Mouse (Mus musculus) myocyte (in vitro differentiated cells): ENCODE data around the gene 4930470P17Rik. TPM values are rescaled to one million over a fixed set of nuclear protein-coding genes. Genes with fewer than 3 reads are reported as not detected.

Source experiments
- H3K27me3 ChIP-seq: one replicate; pipeline ENCODE4 v1.6.1; 2011; ENCODE audit not compliant: control insufficient read depth, insufficient read depth, insufficient read length
- H3K36me3 ChIP-seq: one replicate; pipeline ENCODE4 v1.6.1; 2011; ENCODE audit not compliant: control insufficient read depth, insufficient read depth
- H3K4me2 ChIP-seq: one replicate; pipeline ENCODE4 v1.6.1; 2011; ENCODE audit warnings: low read depth, control low read depth
- H3K4me3 ChIP-seq: one replicate; pipeline ENCODE4 v1.5.1; 2011; ENCODE audit warnings: mild to moderate bottlenecking, control low read depth, moderate library complexity
- H3K79me2 ChIP-seq: one replicate; pipeline ENCODE4 v1.6.1; 2011; ENCODE audit not compliant: control insufficient read depth, insufficient read depth
- H3ac ChIP-seq: one replicate; pipeline ENCODE4 v1.6.1; 2011; ENCODE audit not compliant: control insufficient read depth, insufficient read length
- CEBPB ChIP-seq: IDR thresholded peaks from 2 replicates; pipeline ENCODE4 v1.6.1; 2011; ENCODE audit warnings: mild to moderate bottlenecking, moderate library complexity; ENCODE audit not compliant: poor library complexity, insufficient read depth, severe bottlenecking
- E2F4 ChIP-seq: IDR thresholded peaks from one replicate; pipeline ENCODE4 v1.6.1; 2011; ENCODE audit warnings: mild to moderate bottlenecking, control low read depth, moderate library complexity; ENCODE audit not compliant: insufficient read depth
- MAX ChIP-seq: IDR thresholded peaks from one replicate; pipeline ENCODE4 v1.6.1; 2011; ENCODE audit warnings: low read depth, mild to moderate bottlenecking, control low read depth
- MYOD1 ChIP-seq, 3 experiments: IDR thresholded peaks; one replicate each; pipeline ENCODE4 v1.6.1; 2011; ENCODE audit warnings: control low read depth in 2 of 3, low read depth in 2 of 3, mild to moderate bottlenecking in 2 of 3, moderate library complexity in 1 of 3; ENCODE audit not compliant: insufficient read length in 2 of 3, control insufficient read depth in 1 of 3
- MYOG ChIP-seq, 3 experiments: IDR thresholded peaks; one replicate each; pipeline ENCODE4 v1.6.1; 2011; ENCODE audit warnings: control low read depth in 2 of 3, low read depth in 2 of 3, mild to moderate bottlenecking in 2 of 3; ENCODE audit not compliant: insufficient read length in 2 of 3, control insufficient read depth in 1 of 3, insufficient read depth in 1 of 3
- POLR2A ChIP-seq: IDR thresholded peaks from one replicate; pipeline ENCODE4 v1.6.1; 2011; ENCODE audit warnings: low read depth, mild to moderate bottlenecking, control low read depth, moderate library complexity; ENCODE audit not compliant: insufficient read length
- POLR2AphosphoS2 ChIP-seq: IDR thresholded peaks from one replicate; pipeline ENCODE4 v1.6.1; 2011; ENCODE audit warnings: low read depth, control low read depth; ENCODE audit not compliant: insufficient read length
- REST ChIP-seq: IDR thresholded peaks from one replicate; pipeline ENCODE4 v1.6.1; 2011; ENCODE audit warnings: mild to moderate bottlenecking, control low read depth, moderate library complexity; ENCODE audit not compliant: insufficient read depth, insufficient read length
- SRF ChIP-seq: IDR thresholded peaks from one replicate; pipeline ENCODE4 v1.6.1; 2011; ENCODE audit warnings: low read depth; ENCODE audit not compliant: control insufficient read depth, insufficient read length
- TCF12 ChIP-seq: IDR thresholded peaks from one replicate; pipeline ENCODE4 v1.6.1; 2011; ENCODE audit warnings: mild to moderate bottlenecking, control low read depth; ENCODE audit not compliant: poor library complexity, insufficient read depth, severe bottlenecking
- TCF3 ChIP-seq: IDR thresholded peaks from one replicate; pipeline ENCODE4 v1.6.1; 2011; ENCODE audit warnings: low read depth, control low read depth; ENCODE audit not compliant: insufficient read length
- USF1 ChIP-seq: IDR thresholded peaks from one replicate; pipeline ENCODE4 v1.6.1; 2011; ENCODE audit warnings: low read depth, mild to moderate bottlenecking, control low read depth, moderate library complexity
- polyA plus RNA-seq: library from polyadenylated mRNA; unstranded; fragments of >200 nt; fragmentation: generic; extraction: Trizol; gene quantifications from one replicate; pipeline ENCODE4 v1.2.1, GENCODE M21; 2012; ENCODE audit warnings: missing spikeins

The 4930470P17Rik gene
- polyA plus RNA-seq, 1 experiment: not detected

DNA sequence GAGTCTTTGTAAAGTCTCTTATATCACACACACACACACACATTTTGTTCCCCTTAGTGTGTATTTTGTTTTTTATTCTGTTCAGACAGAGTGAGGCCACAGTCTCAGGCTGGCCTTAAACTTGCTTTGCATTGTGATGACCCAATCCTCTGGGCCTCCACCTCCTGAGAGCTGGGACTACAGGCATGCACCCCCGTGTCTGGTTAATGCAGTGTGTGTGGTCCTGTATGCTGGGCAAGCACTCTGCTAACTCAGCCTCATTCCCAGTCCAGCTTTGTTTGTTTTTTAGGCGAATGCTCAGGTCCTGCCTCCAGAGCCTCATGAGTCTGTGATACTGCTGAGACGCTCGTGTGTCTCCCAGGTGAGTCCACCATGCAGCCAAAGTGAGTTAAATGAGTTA, 53.8 kb downstream of the 4930470P17Rik start:
- Histone ChIP-seq H3K4me2 (no peak overlapping the region), H3K36me3 (no peaks in the 10 kb centered on the region), H3ac (no peak overlapping the region), H3K4me3 (no peak overlapping the region), H3K27me3 (no peaks in the 10 kb centered on the region), H3K79me2 (no peaks in the 10 kb centered on the region)
- TF ChIP-seq E2F4: no peak
- TF ChIP-seq MYOG (IDR thresholded peaks at IDR 0.05; ENCODE audit: control insufficient read depth in 1 of 3, insufficient read depth in 1 of 3, insufficient read length in 2 of 3, low read depth in 2 of 3): no peak
- TF ChIP-seq POLR2A: no peak
- no peak for TF ChIP-seq SRF
- TF ChIP-seq USF1: no peak

DNA sequence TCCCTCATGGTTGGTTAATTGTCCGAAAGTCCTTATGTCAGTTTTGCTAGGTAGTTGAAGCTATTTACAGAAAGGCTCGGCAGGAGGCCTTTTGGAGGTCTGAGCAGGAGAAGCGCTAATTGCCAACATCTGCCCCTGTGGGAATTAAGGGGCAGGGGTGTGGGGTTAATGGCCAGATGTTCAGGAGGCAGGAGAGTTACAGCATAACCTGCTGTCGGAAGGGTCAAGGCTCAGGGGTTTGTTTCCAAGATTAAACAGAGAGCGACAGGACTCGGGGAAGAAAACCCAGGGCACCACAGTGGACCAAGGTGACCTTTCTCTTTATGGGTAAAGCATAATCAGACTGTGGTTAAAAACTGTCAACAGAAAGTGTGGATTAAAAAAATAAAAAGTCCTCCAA, 54.3 kb downstream of the 4930470P17Rik start:
- Histone ChIP-seq H3K27me3 (no peaks in the 10 kb centered on the region), H3K4me2 (no peak overlapping the region), H3K36me3 (no peaks in the 10 kb centered on the region), H3K79me2 (no peaks in the 10 kb centered on the region), H3K4me3 (no peak overlapping the region), H3ac (no peak overlapping the region)
- TF ChIP-seq POLR2AphosphoS2 (no peak), E2F4 (no peak)

DNA sequence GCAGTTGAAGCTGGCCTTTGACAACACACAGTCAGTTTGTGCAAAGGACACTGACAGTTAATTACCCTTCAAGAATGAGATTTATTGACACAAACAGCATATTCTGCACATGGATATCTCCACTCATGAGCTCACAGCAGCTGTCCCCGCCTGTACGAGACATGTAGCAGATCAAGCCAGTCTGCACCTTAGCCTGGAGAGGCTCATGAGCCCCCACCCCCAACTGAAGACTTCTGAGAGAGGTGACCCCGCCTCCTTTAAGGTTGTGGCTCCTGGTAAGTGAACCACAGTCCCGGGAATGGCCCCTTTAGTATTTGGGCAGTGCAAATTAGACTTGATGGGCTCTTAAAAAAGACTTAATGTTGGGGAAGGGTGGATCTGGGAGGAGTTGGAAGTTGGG, 56.1 kb downstream of the 4930470P17Rik start:
- Histone ChIP-seq H3K4me3 (no peak overlapping the region), H3K36me3 (no peaks in the 10 kb centered on the region), H3K27me3 (no peaks in the 10 kb centered on the region), H3K4me2 (no peak overlapping the region), H3ac (no peak overlapping the region), H3K79me2 (no peaks in the 10 kb centered on the region)
- TF ChIP-seq POLR2AphosphoS2 (no peak), SRF (no peak), E2F4 (no peak), POLR2A (no peak), MYOD1 (IDR thresholded peaks at IDR 0.05; ENCODE audit: control insufficient read depth in 1 of 3, insufficient read length in 2 of 3, low read depth in 2 of 3) (no peak), CEBPB (no peak), REST (no peak)

DNA sequence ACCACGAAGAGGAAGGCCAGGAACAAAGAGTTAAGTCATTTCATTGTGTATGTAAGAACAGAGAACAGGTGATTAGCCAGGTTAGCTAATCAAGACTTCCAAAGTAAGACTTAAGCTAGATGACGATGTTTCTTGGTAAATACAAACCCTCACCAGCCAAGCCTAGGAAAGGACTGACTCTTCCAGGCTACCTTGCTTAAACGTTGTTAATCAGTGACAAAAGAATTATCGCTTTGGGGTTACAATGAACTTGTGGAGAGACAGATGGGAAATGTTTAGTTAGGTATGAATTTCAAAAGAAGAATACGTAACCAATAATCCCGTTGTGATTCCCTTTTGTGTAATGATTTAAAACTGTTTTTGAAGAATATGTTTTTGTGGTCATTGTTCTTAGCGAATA, 56.9 kb downstream of the 4930470P17Rik start:
- Histone ChIP-seq H3K27me3 (no peaks in the 10 kb centered on the region), H3K36me3 (no peaks in the 10 kb centered on the region), H3K4me2 (no peak overlapping the region), H3ac (no peak overlapping the region), H3K79me2 (no peaks in the 10 kb centered on the region), H3K4me3 (no peak overlapping the region)
- TF ChIP-seq POLR2A (no peak), E2F4 (no peak), REST (no peak), TCF12 (no peak), USF1 (no peak), TCF3 (no peak), MAX (no peak), SRF (no peak), CEBPB (no peak), POLR2AphosphoS2 (no peak)

DNA sequence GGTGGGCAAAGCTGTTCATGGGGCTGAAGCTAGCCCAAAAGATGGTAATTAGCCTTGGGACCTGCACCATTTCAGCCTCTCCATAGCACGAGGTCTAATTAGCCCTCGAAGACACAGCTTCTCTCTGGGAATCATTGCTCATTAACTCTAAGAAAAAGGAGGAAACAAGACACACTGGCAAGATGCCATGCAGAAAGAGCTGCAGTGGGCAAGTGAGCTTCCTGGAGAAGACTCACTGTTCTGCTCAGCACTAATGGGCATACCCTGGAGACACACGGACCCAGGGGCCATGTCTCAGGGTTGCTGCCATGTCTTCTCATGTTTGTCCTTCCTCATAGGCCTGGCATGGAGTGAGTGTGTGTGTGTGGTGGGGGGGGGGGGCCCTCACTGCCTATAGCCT, 57.7 kb downstream of the 4930470P17Rik start:
- Histone ChIP-seq H3K79me2 (no peaks in the 10 kb centered on the region), H3K4me3 (no peak overlapping the region), H3K4me2 (no peak overlapping the region), H3ac (no peak overlapping the region), H3K36me3 (no peaks in the 10 kb centered on the region), H3K27me3 (no peaks in the 10 kb centered on the region)
- TF ChIP-seq MYOD1 (IDR thresholded peaks at IDR 0.05; ENCODE audit: control insufficient read depth in 1 of 3, insufficient read length in 2 of 3, low read depth in 2 of 3): no peak
- TF ChIP-seq REST: no peak
- TF ChIP-seq POLR2A: no peak

DNA sequence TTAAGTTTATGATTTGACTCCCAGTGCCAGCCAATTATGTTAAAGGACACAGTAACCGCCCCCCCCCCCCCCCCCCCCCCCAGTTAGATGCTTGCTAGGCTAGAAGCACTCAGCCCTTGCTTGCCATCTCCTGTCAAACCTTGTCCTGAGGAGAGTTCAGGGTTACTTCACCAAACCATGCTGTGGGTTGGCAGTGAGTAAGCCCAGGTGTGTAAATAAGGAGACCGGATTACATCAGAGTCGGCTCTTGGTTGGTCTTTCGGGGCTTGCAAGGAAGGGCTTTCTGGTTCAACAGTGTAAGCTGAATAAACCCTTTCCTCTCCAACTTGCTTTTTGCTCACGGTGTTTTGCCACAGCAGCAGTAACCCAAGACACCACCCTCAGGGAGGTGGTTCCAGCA, 58.2 kb downstream of the 4930470P17Rik start:
- no peak for TF ChIP-seq USF1
- TF ChIP-seq SRF: no peak
- TF ChIP-seq MAX: no peak
- TF ChIP-seq TCF3: no peak
- TF ChIP-seq MYOG (IDR thresholded peaks at IDR 0.05; ENCODE audit: control insufficient read depth in 1 of 3, insufficient read depth in 1 of 3, insufficient read length in 2 of 3, low read depth in 2 of 3): no peak
- no peak for TF ChIP-seq E2F4
- no peak for TF ChIP-seq POLR2A
- TF ChIP-seq REST: no peak
- TF ChIP-seq MYOD1 (IDR thresholded peaks at IDR 0.05; ENCODE audit: control insufficient read depth in 1 of 3, insufficient read length in 2 of 3, low read depth in 2 of 3): no peak
- TF ChIP-seq TCF12: no peak
- TF ChIP-seq CEBPB: no peak
- TF ChIP-seq POLR2AphosphoS2: no peak
- Histone ChIP-seq H3K4me3 (no peak overlapping the region), H3K79me2 (no peaks in the 10 kb centered on the region), H3K27me3 (no peaks in the 10 kb centered on the region), H3K4me2 (no peak overlapping the region), H3K36me3 (no peaks in the 10 kb centered on the region), H3ac (no peak overlapping the region)
